Mouse (Mus musculus): ENCODE data around the gene Slc35c2.

GRCm38 (mm10) chr2:165286361-165287201 is 1.1 kb downstream of the Slc35c2 start:
- TF ChIP-seq CTCF (IDR thresholded peaks at IDR 0.05; ENCODE audit: low read depth, low read length) (no peak), POLR2A (IDR thresholded peaks at IDR 0.05; ENCODE audit: borderline replicate concordance, low read depth, low read length) (no peak)

All from bone marrow macrophage, adult 2 months (primary cell).